Mouse (Mus musculus) liver, embryonic 13.5 days (tissue): Measurements from ENCODE around the gene Adrb1. TPM values are rescaled to one million over a fixed set of nuclear protein-coding genes. Genes with fewer than 3 reads are reported as not detected.
"Not testable (repeated sequence)": the region's sequence is repeated elsewhere in the genome, so short reads cannot be mapped to it uniquely, and the experiment has no call there.

Experiments
- ATAC-seq: fragments of 200-750 bp; cut with Nextera tagmentation; 2 replicates; pipeline ENCODE4 v1.8.0; 2017; ENCODE audit warnings: low read depth, mild to moderate bottlenecking, moderate number of reproducible peaks, moderate library complexity
- DNase-seq: peaks from one replicate; pipeline ENCODE4 v3.0.0; 2022
- H3K27ac ChIP-seq: fragments of 300-500 bp; sonication (generic); 2 replicates; pipeline ENCODE4 v1.5.1; 2015; ENCODE audit warnings: moderate library complexity, mild to moderate bottlenecking, inconsistent platforms
- H3K27me3 ChIP-seq: fragments of 300-500 bp; sonication (generic); 2 replicates; pipeline ENCODE4 v1.6.1; 2015; ENCODE audit warnings: mild to moderate bottlenecking, inconsistent platforms
- H3K36me3 ChIP-seq: fragments of 300-500 bp; sonication (generic); 2 replicates; pipeline ENCODE4 v1.6.1; 2015; ENCODE audit warnings: mild to moderate bottlenecking, inconsistent platforms
- H3K4me1 ChIP-seq: fragments of 300-500 bp; sonication (generic); replicated peaks from 2 replicates; pipeline ENCODE4 v1.6.1; 2015; ENCODE audit warnings: inconsistent platforms
- H3K4me2 ChIP-seq: fragments of 300-500 bp; sonication (generic); 2 replicates; pipeline ENCODE4 v1.6.1; 2015; ENCODE audit warnings: inconsistent platforms, mild to moderate bottlenecking, moderate library complexity
- H3K4me3 ChIP-seq: fragments of 300-500 bp; sonication (generic); replicated peaks from 2 replicates; pipeline ENCODE4 v1.5.1; 2015; ENCODE audit warnings: mild to moderate bottlenecking, inconsistent platforms
- H3K9ac ChIP-seq: fragments of 300-500 bp; sonication (generic); 2 replicates; pipeline ENCODE4 v1.6.1; 2015; ENCODE audit warnings: mild to moderate bottlenecking, inconsistent platforms
- H3K9me3 ChIP-seq: fragments of 300-500 bp; sonication (generic); replicated peaks from 2 replicates; pipeline ENCODE4 v1.6.1; 2016; ENCODE audit warnings: inconsistent platforms
- WGBS: fragments of 180-500 bp; shearing (Covaris S2); methylation state at CpG from one replicate; pipeline ENCODE4 v1.1.7; 2015; ENCODE audit not compliant: insufficient replicate concordance; 5-methylcytosine and 5-hydroxymethylcytosine counted together
- polyA plus RNA-seq: library from polyadenylated mRNA; unstranded; fragments of >200 nt; fragmentation: Nextera tagmentation; extraction: Ambion mirVana; gene quantifications from 2 replicates; pipeline ENCODE4 v1.2.1, GENCODE M21; 2015

The Adrb1 gene
- polyA plus RNA-seq, 1 experiment from 2014 or later, result 0.09 TPM

DNA sequence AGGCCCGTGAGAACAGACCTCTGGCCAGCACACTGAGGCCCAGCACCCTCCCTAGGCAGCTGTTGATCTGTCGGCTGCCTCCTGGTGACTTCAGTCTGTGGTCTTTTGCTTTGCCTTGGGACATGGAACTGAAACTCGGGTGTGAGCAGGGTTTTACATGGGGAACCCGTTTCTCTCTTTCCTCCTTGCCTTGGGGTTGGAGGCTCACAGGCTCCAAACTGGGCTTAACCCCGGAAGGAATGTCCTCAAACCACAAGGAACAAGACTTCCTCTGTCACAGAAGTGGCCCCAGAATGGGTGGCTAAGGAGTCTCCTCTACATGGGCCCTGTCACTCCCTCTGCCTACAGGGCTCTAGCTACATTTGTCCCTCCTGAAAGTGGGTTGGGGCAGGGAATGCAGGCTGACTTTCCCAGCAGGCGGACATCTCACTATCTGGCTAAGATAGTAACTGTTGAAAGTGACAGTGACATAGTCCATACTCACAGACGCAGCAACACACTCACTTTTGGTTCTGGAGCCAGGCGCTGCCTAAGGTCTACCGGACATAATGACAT lies 52.5 kb downstream of the Adrb1 start:
- 50% methylated on average over 9 of the region's 9 CpGs for WGBS
- Histone ChIP-seq H3K4me3 (no peak overlapping the region), H3K27me3 (peaks cover 47% of the 10 kb centered on the region), H3K4me2 (no peak overlapping the region), H3K27ac (no peak overlapping the region), H3K9me3 (no peaks in the 10 kb centered on the region), H3K9ac (no peak overlapping the region), H3K36me3 (no peaks in the 10 kb centered on the region), H3K4me1 (peaks cover 9% of the 10 kb centered on the region; the same call in 1 of the 2 replicates)
- ATAC-seq (no peak), DNase-seq (no peak)

- 40% methylated on average over 24 of the region's 24 CpGs for WGBS
- Histone ChIP-seq H3K27me3 (peaks cover 47% of the 10 kb centered on the region), H3K27ac (no peak overlapping the region), H3K4me1 (peaks cover 9% of the 10 kb centered on the region; the same call in 1 of the 2 replicates), H3K4me2 (peak overlapping the region; percentile 37), H3K9ac (no peak overlapping the region), H3K36me3 (no peaks in the 10 kb centered on the region), H3K4me3 (no peak overlapping the region), H3K9me3 (no peaks in the 10 kb centered on the region)
- DNase-seq (no peak), ATAC-seq (no peak)
Measured at GRCm38 (mm10) chr19:56774971-56775892, 53.2 kb downstream of the Adrb1 start.

GRCm38 (mm10) chr19:56775893-56776718 lies 54.1 kb downstream of the Adrb1 start:
- no peak for ATAC-seq

GRCm38 (mm10) chr19:56776719-56777382 lies 54.9 kb downstream of the Adrb1 start:
- H3K9ac ChIP-seq, result no peak overlapping the region
- H3K9me3 ChIP-seq, result no peaks in the 10 kb centered on the region
- H3K4me3 ChIP-seq, result no peak overlapping the region
- H3K36me3 ChIP-seq, result no peaks in the 10 kb centered on the region
- ATAC-seq, result no peak
- no peak for DNase-seq
- no peak overlapping the region for H3K4me2 ChIP-seq
- 28% methylated on average over 16 of the region's 16 CpGs for WGBS
- no peak overlapping the region for H3K27ac ChIP-seq
- H3K4me1 ChIP-seq, result peaks cover 9% of the 10 kb centered on the region; the same call in 1 of the 2 replicates
- peaks cover 47% of the 10 kb centered on the region for H3K27me3 ChIP-seq

More at GRCm38 (mm10) chr19:56775893-56776718, 54.1 kb downstream of the Adrb1 start:
- Histone ChIP-seq H3K27me3 (peaks cover 47% of the 10 kb centered on the region), H3K4me2 (peak overlapping the region; percentile 37), H3K9ac (no peak overlapping the region), H3K4me3 (no peak overlapping the region), H3K27ac (no peak overlapping the region), H3K36me3 (no peaks in the 10 kb centered on the region), H3K9me3 (no peaks in the 10 kb centered on the region), H3K4me1 (peaks cover 9% of the 10 kb centered on the region; the same call in 1 of the 2 replicates)
- 10% methylated on average over 18 of the region's 18 CpGs for WGBS
- no peak for DNase-seq

- DNase-seq, H3K4me2 ChIP-seq, H3K4me1 ChIP-seq, H3K27ac ChIP-seq, H3K9me3 ChIP-seq, H3K4me3 ChIP-seq, H3K9ac ChIP-seq, ATAC-seq, H3K36me3 ChIP-seq: not testable (repeated sequence)
- 83% methylated on average over 7 of the region's 7 CpGs for WGBS
- peaks cover 42% of the 10 kb centered on the region for H3K27me3 ChIP-seq
Measured at GRCm38 (mm10) chr19:56778532-56778931, 56.5 kb downstream of the Adrb1 start.

Other genes starting within 250 kb of the Adrb1 start
- gene Dclre1a, start 174.0 kb upstream of the Adrb1 start, polyA plus RNA-seq, result 19.2 and 21.5 TPM in 2 replicates
- 7.7 and 8.2 TPM in 2 replicates for gene Nhlrc2, start 173.9 kb upstream of the Adrb1 start, polyA plus RNA-seq
- gene Ccdc186, start 100.0 kb downstream of the Adrb1 start, polyA plus RNA-seq, result 5.7 and 6.4 TPM in 2 replicates
- 0.05 and 0.09 TPM in 2 replicates for gene Tdrd1, start 104.0 kb downstream of the Adrb1 start, polyA plus RNA-seq
- not detected in 2 replicates for gene Vwa2, start 152.1 kb downstream of the Adrb1 start, polyA plus RNA-seq